Comparison of ENCODE assay signal across 11 mouse cellular contexts in the genomic region with DNA sequence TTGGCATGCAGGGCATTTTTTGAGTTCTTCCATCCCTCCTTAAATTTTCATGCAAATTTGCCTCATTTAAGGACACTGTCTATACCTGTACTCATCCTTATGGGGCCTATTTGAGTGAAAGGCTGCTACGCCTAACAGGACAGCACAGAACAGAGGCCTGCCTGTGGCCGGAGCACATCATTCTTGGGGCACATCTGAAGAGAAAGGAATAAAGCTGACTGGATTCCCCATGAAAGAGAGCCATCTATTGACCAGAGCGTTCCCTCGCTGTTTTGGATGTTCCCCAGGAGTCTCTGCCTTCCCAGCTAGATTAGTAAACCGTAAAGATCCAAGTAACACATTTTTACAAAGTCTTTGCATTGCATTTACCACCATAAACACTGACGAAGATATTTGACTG.
DNase-seq lines count a peak whose midpoint lies in the region; ATAC-seq and TF ChIP-seq lines count a peak whose summit lies in the region.
"Had no signal": no experiment of that assay in that cellular context is flagged by ENCODE, and none has a peak within 500 bp of the region (broad histone marks: within the 10 kb centered on the region; RNA-seq: fewer than 3 reads in every experiment).

No protein-coding gene starts in this region.

- ATAC-seq in frontal cortex, adult (ENCODE audit: low TSS enrichment), result peak; percentile 69
- no peak for ATAC-seq in kidney, postnatal 0 days (replicated peaks; ENCODE audit: low FRiP score, low read depth)

- H3K79me2 ChIP-seq in CH12.LX (replicated peaks; ENCODE audit: control insufficient read depth, extremely low read depth, insufficient read depth, poor library complexity, severe bottlenecking), result no peaks in the 10 kb centered on the region

- in situ Hi-C loops in CH12.LX (cut with MboI; ENCODE audit: low pct_ligation_motif_present, low pct_unique_long_range_greater_than_20kb, low sequenced_read_pairs), result loop anchor here (25.0 kb wide), 1 partner anchor 445 kb away; no protein-coding TSS in a partner anchor

- 73% methylated on average over 6 of the region's 6 CpGs for WGBS in kidney, postnatal 0 days

- no peak for DNase-seq in frontal cortex, postnatal 10 days (ENCODE audit: low spot score in 2 of 2)
- DNase-seq in kidney, postnatal 0 days (ENCODE audit: low spot score), result peak; percentile 15
- no peak for DNase-seq in kidney, adult 18-20 months
- peak; percentile 13 for DNase-seq in lung, postnatal 10 days
- DNase-seq in lung, adult 18-20 months, result no peak
- DNase-seq in CH12.LX (ENCODE audit: extremely low read depth), result no peak
- DNase-seq in ovary, adult 18-20 months (ENCODE audit: low spot score), result no peak

- TF ChIP-seq CTCF in kidney, postnatal 0 days (IDR thresholded peaks at IDR 0.05; ENCODE audit: low read depth), result 0 out of 2 replicates have a peak, but pooled peaks have one; percentile 9
- peak in 1 of 2 experiments; percentile 17; a peak in 1 of 4 replicates for TF ChIP-seq CTCF in CH12.LX (conservative IDR thresholded peaks at IDR 0.05 in 1 of 2, IDR thresholded peaks at IDR 0.05 in 1 of 2; ENCODE audit: low read depth in 2 of 2, low read length in 2 of 2)

- no peak overlapping the region for H3K4me2 ChIP-seq in kidney, postnatal 0 days (ENCODE audit: low read length)
- no peak overlapping the region for H3K4me2 ChIP-seq in CH12.LX (ENCODE audit: insufficient read depth, low read depth, poor library complexity, severe bottlenecking)
- H3K4me2 ChIP-seq: embryonic facial prominence, embryonic 13.5 days; liver, embryonic 15.5 days; stomach, embryonic 15.5 days had no signal

- H3K27me3 ChIP-seq in kidney, postnatal 0 days (ENCODE audit: insufficient read depth, low read length), result no peaks in the 10 kb centered on the region
- H3K27me3 ChIP-seq in CH12.LX (replicated peaks), result no peaks in the 10 kb centered on the region
- H3K27me3 ChIP-seq: embryonic facial prominence, embryonic 13.5 days; liver, embryonic 15.5 days; stomach, embryonic 15.5 days had no signal

- H3K4me1 ChIP-seq in kidney, postnatal 0 days (replicated peaks; ENCODE audit: insufficient read depth, low read length), result no peaks in the 10 kb centered on the region
- no peaks in the 10 kb centered on the region for H3K4me1 ChIP-seq in CH12.LX (ENCODE audit: control insufficient read depth in 1 of 2, insufficient read depth in 2 of 2)
- H3K4me1 ChIP-seq: embryonic facial prominence, embryonic 13.5 days; liver, embryonic 15.5 days; stomach, embryonic 15.5 days had no signal

- TF ChIP-seq EP300 in CH12.LX (IDR thresholded peaks at IDR 0.05; ENCODE audit: low read length), result no peak

- H3K27ac ChIP-seq in kidney, postnatal 0 days, result no peak overlapping the region
- H3K27ac ChIP-seq in CH12.LX (ENCODE audit: insufficient read depth, low read depth), result no peak overlapping the region
- H3K27ac ChIP-seq: embryonic facial prominence, embryonic 13.5 days; liver, embryonic 15.5 days; stomach, embryonic 15.5 days had no signal

- H3K9ac ChIP-seq in kidney, postnatal 0 days (ENCODE audit: low read depth, low read length), result no peak overlapping the region
- H3K9ac ChIP-seq in CH12.LX (ENCODE audit: insufficient read depth, low read depth), result no peak overlapping the region
- H3K9ac ChIP-seq: embryonic facial prominence, embryonic 13.5 days; liver, embryonic 15.5 days; stomach, embryonic 15.5 days had no signal

- no peaks in the 10 kb centered on the region for H3K9me3 ChIP-seq in kidney, postnatal 0 days (replicated peaks; ENCODE audit: low read length)
- peaks cover 7% of the 10 kb centered on the region for H3K9me3 ChIP-seq in CH12.LX (replicated peaks; ENCODE audit: low read length)
- H3K9me3 ChIP-seq: liver, embryonic 15.5 days had no signal

- H3K4me3 ChIP-seq in kidney, postnatal 0 days (replicated peaks; ENCODE audit: low read depth, low read length), result no peak overlapping the region
- H3K4me3 ChIP-seq in CH12.LX (replicated peaks in 1 of 3; ENCODE audit: low read depth in 2 of 3, low read length in 2 of 3, poor library complexity in 1 of 3), result no peak overlapping the region
- H3K4me3 ChIP-seq: embryonic facial prominence, embryonic 13.5 days; liver, embryonic 15.5 days; stomach, embryonic 15.5 days had no signal

- peak; percentile 9 for TF ChIP-seq RAD21 in CH12.LX (IDR thresholded peaks at IDR 0.05; ENCODE audit: low read depth, low read length)

- TF ChIP-seq POLR2A in CH12.LX (IDR thresholded peaks at IDR 0.05; ENCODE audit: low read depth, low read length), result no peak

- dilution Hi-C loops in CH12.LX (cut with MboI; ENCODE audit: extremely low pct_ligation_motif_present, extremely low pct_unique_long_range_greater_than_20kb, low sequenced_read_pairs), result no loop called here

- H3K36me3 ChIP-seq in kidney, postnatal 0 days (ENCODE audit: insufficient read depth, low read length), result no peaks in the 10 kb centered on the region
- no peaks in the 10 kb centered on the region for H3K36me3 ChIP-seq in CH12.LX (replicated peaks in 1 of 2; ENCODE audit: control insufficient read depth in 1 of 2, insufficient read depth in 1 of 2, low read length in 1 of 2)
- H3K36me3 ChIP-seq: embryonic facial prominence, embryonic 13.5 days; liver, embryonic 15.5 days; stomach, embryonic 15.5 days had no signal

TF ChIP-seq in CH12.LX, 34 proteins besides CTCF, POLR2A, EP300 and RAD21:
- TF ChIP-seq USF1 (IDR thresholded peaks at IDR 0.05; ENCODE audit: low read depth, low read length), result no peak
- TF ChIP-seq UBTF (IDR thresholded peaks at IDR 0.05; ENCODE audit: low read depth, low read length), result no peak
- no peak for TF ChIP-seq ZKSCAN1 (IDR thresholded peaks at IDR 0.05; ENCODE audit: borderline replicate concordance, low read depth, low read length)
- no peak for TF ChIP-seq USF2 (conservative IDR thresholded peaks at IDR 0.05; ENCODE audit: low read depth, low read length)
- TF ChIP-seq RCOR1 (conservative IDR thresholded peaks at IDR 0.05; ENCODE audit: low read depth, low read length), result no peak
- no peak for TF ChIP-seq SIN3A (IDR thresholded peaks at IDR 0.05; ENCODE audit: low read length)
- no peak for TF ChIP-seq KAT2A (IDR thresholded peaks at IDR 0.05; ENCODE audit: insufficient replicate concordance, low read length)
- no peak for TF ChIP-seq NELFE (IDR thresholded peaks at IDR 0.05; ENCODE audit: low read depth, low read length)
- TF ChIP-seq POLR2AphosphoS2 (IDR thresholded peaks at IDR 0.05; ENCODE audit: low read depth, low read length), result no peak
- TF ChIP-seq MEF2A (IDR thresholded peaks at IDR 0.05; ENCODE audit: borderline replicate concordance, low read depth, low read length), result no peak
- TF ChIP-seq CHD2 (IDR thresholded peaks at IDR 0.05; ENCODE audit: low read length), result no peak
- TF ChIP-seq NRF1 (IDR thresholded peaks at IDR 0.05; ENCODE audit: low read depth, low read length), result no peak
- TF ChIP-seq MAX (IDR thresholded peaks at IDR 0.05; ENCODE audit: low read length), result no peak

Comparison
In these comparisons a context has a peak if more than half of its experiments do, and no peak if none do; other contexts are left out.
1. DNase-seq: peak in kidney, postnatal 0 days (single experiment) and lung, postnatal 10 days (single experiment); none in frontal cortex, postnatal 10 days (0 of 2), kidney, adult 18-20 months (single experiment), lung, adult 18-20 months (0 of 2), CH12.LX (single experiment) and ovary, adult 18-20 months (single experiment).